Mouse (Mus musculus): Measurements from ENCODE around the gene Ptpra.

Ptpra gene

DNA sequence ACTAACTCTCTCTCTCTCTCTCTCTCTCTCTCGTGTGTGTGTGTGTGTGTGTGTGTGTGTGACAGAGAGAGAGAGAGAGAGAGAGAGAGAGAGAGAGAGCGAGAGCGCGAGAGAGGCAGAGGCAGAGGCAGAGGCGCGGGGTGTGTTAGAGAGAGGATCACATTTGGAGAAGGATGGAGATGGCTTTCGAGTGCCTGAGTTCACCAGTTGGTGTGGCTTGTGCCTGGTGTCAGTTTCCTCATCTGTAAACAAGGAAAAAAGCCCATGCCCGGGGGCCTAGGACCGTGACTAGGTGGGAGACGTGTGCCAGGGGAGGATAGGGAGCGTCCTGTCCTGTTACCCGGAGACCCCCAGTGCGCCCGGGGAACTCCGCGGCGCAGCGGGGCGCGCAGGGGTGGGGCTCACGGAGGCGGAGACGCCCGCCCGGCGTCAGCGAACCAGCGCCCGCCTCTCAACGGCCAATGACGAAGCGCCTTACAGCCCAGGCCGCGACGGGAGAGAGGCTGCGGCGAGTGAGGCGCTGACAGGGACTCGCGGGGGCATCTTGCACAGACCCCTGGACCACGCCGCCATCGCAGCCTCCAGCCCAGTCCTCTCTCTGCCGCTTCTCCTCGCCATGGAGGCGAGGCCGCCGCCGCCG, at the start of gene Ptpra:
Ptpra (plus strand) TSS at position 485 of the 640 bp plus-strand sequence.
- peak; percentile 95 to 96 for DNase-seq

DNA sequence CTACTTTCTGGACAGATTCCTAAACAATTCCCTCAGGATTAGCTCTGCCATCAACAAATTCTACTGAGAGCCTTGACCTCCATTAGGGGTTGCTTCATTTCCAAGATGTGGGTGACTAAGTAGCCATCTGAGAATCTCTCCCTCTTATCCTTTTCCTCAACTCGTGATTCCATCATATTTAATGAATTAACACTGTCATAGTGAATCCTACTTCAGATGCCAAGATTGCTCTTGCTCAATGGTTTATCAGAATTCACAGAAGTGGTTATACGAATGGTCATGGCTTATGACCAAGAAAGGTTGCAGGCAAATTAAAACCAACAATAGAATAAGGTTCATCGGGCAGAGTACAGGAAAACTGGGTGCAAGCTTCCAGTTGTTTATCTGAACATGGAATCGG, 48.2 kb upstream of the Ptpra start:
- DNase-seq: no peak

GRCm38 (mm10) chr2:130404939-130405338, 45.1 kb upstream of the Ptpra start, which contains the start of the genes Gm28372 and 1700020A23Rik:
TSS of gene Gm28372 (plus strand) at chr2:130405239.
TSS of gene 1700020A23Rik (plus strand) at chr2:130405259.
- no peak for DNase-seq

- DNase-seq: no peak
These were observed 43.9 kb upstream of the Ptpra start, which contains the start of gene Tmem239 for GRCm38 (mm10) chr2:130406178-130406577. TSS of gene Tmem239 (plus strand) at chr2:130406478.

DNA sequence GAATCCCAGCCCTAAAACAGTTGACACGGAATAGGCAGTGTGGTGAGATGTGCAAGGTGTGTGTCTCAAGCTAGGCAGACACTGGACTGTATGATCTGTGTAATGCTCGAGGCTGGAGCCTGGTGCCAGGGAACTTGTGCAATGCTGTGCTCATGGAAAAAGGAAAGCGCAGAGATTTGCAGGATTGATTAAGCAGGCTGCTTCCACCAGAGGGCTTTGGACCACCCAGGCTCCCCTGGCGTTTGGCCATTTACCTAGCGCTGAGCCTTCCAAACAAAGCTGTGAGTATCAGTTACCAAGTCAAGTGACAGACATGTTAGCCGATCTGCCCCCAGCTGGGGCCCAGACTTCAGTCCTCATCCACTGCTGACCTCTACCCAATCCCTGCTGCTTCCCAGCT, 41.9 kb upstream of the Ptpra start:
- DNase-seq: peak; percentile 50 to 66

DNA sequence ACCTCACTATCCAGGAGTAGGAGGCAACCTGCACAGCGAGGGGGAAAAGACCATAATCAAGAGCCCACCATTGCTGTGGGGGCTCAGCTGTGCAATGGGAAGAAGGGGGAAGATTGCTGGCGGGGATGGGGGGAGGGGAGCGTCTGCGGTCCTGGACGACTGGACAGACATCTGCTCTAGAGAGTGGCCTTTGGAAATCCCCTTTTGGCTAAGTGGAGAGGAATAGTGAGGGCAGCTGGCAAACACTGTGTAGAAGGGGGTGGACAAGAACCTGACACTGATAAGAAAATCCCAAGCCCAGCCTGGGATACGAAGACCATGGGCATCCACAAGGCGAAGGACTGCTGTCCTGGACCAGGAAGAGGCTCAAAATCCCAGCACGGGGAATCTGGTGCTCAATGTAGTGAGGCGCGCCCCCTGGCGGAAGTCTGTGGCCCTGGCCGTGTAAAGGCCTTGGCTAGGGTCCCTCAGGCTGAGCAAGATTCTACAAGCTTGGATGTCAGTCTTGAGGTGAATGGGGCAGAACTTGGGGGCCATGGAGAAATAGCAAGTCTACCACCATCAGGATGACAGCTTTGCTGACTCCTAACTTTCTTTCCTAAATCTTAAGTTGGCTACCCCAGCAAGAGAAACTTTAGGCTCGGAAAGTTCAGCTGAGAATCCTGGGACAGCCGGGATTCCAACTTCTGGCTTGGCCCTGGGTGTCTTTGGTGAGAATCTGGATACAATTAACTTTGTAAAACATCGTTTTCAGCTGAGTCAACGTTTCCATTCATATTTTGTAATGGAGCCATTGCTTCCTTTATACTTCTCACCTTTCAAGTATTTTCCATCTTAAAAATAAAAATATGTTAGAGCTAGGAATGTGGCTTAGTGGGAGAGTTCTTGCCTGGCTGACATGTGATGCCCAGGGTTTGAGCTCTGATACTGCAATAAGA, 38.3 kb upstream of the Ptpra start:
- peak; percentile 94 to 96 for DNase-seq

GRCm38 (mm10) chr2:130412775-130413174, 37.3 kb upstream of the Ptpra start:
- no peak for DNase-seq

DNA sequence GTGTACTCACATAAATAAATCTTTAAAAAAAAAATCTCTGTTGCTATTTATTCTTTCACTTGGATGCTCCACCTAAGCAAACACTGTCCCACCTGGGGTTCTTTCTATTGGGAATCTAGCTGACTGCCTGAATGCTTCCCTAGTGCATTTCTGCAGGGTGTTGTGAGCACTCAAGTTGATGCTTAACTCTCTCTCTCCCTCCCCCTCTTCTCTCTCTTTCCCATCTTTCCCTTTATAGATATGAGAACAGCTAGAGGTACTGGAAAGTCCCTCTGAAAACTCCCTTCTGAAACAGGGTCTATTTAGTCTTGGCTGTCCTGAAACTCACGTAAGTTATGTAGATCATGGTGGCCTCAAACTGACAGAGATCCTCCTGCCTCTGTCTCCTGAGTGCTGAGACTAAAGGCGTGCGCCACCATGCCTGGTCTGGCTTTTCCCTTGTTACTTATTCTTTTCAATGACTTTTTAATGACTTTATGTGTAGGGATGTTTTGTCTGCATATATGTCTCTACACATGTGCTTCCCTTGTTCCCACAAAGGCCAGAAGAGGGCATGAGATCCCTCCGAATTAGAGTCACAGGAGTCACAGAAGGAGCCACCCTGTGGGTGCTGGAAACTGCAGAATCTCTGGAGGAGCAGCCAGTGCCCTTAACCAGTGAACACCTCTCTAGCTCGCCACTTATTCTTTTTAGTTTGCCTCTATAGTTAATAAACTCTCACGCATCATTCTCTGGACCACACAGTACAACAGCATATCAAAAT, 35.8 kb upstream of the Ptpra start:
- DNase-seq: no peak

DNA sequence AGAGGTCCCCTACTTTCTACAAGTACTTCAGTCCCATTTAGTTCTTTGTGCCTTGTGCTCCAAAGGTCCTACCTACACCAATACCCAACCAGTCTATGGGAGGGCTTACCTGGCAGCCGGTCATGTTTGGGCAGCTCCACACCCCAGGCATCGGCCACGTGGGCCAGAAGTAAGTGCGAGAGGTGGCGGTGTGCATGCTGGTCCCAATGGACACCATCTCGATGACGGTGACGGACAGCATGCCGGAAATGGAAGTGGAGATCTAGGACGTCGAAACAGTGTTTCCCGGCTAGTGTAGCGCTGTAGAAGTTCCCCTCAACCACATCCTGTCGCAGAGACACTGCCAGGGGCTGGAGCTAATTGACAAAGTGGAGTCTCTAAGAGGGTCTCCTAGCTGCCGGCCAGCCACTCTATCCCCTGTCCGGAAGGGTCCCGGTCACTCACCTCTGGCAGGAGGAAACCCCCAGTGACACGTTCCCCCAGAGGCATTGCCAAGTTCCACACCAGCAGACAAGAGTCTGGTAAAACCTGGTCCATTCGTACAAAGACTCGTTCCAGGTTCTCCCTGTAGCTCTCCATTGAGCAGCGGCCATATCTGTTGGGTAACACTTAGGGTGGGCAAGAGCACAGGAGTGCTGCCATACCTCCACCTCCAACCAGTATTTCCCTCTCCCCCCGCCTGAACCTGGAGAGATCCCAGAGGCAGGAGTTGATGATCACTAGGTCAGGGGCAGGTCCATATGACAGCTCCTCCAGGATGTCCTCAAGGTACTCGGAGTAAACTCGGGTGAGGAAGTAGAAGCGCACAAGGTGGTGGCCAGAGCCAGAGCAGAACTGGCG, 28.1 kb upstream of the Ptpra start:
- DNase-seq: no peak

- DNase-seq: peak; percentile 94
These were observed 26.5 kb upstream of the Ptpra start for GRCm38 (mm10) chr2:130423397-130424125.

DNA sequence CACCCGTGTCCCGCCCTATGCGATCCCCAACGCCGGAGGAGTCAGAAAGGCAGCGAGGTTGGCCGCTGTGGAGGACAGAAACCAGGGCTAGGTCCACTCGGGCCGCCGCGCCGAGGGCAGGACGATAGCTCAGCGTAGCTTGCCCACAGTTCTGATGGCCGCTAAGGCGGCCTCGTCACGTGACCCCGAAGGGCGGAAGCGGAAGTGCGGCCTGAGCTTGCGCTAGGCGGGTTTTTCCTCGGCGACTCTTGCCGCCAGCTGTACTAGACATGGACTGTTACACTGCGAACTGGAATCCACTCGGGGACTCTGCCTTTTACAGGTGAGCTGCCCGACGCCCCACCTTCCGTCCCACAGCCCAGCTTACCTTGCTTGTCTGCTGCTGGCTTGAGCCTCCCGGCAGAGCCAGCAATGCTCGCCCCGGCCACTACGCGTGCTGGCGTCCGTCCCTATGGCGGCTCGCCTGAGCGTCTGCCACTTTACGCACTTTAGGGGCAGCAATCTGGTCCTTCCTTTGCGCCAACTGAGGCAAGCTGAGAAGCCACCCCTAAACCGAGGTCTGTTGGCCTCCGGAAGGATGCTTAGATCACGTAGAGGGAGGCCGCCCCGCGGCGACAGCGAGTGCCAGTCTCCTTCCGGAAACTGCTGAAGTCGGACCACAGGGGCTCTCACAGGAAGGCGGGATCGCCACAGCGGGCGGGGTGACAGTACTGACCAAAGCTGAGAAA, 25.8 kb upstream of the Ptpra start, which contains the start of the genes Vps16 and Pced1a:
Vps16 (plus strand) TSS at position 214 of the 728 bp plus-strand sequence.
Pced1a (minus strand) TSS at position 576 of the 728 bp plus-strand sequence.
- peak; percentile 96 to 97 for DNase-seq

GRCm38 (mm10) chr2:130425112-130425511, 25.0 kb upstream of the Ptpra start:
- peak; percentile 40 to 46 for DNase-seq

- DNase-seq: no peak
These were observed 20.2 kb upstream of the Ptpra start for GRCm38 (mm10) chr2:130429851-130430250.

DNA sequence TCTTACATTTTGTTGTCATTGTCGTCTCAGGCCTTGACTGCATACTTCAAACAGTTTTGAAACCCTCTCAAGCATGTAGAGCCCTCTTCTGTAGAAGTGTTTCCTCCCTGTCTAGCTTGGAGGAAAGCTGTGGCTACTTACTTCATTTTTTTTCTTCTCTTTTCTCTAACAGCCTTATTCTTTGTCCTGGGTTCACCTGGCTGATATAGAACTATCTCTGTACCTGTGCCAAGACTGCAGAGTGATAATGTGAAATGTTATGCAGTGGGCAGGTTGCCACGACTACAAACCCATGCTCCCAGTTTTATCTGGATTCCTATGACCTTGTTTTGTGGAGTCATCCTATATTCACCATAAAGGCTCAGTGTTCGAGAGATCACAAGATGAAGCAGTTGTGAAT, 19.6 kb upstream of the Ptpra start:
- DNase-seq: no peak

- DNase-seq: no peak
These were observed 17.9 kb upstream of the Ptpra start for GRCm38 (mm10) chr2:130432157-130432556.

- peak; percentile 75 to 84 for DNase-seq
These were observed 16.9 kb upstream of the Ptpra start for GRCm38 (mm10) chr2:130433152-130433551.

DNA sequence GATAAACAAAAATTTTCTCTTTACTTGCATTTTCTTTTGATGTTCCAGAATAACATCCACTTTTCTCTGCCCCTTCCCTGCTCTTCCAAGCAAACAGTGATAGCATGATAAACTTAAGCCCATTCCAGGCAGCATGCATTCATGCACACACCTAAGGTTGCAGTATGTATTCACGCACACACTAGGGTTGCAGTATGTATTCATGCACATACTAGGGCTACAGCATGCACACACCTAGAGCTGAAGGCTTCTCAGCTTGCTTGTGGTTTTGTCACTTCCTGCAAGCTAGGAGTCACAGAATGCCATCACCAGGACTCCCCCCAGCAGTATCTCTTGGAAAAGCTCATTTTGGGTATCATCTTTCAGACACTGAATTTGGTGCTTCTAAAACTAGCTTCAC, 13.3 kb upstream of the Ptpra start:
- DNase-seq: no peak

GRCm38 (mm10) chr2:130438861-130439260, 11.2 kb upstream of the Ptpra start:
- DNase-seq: peak; percentile 28 to 59

DNA sequence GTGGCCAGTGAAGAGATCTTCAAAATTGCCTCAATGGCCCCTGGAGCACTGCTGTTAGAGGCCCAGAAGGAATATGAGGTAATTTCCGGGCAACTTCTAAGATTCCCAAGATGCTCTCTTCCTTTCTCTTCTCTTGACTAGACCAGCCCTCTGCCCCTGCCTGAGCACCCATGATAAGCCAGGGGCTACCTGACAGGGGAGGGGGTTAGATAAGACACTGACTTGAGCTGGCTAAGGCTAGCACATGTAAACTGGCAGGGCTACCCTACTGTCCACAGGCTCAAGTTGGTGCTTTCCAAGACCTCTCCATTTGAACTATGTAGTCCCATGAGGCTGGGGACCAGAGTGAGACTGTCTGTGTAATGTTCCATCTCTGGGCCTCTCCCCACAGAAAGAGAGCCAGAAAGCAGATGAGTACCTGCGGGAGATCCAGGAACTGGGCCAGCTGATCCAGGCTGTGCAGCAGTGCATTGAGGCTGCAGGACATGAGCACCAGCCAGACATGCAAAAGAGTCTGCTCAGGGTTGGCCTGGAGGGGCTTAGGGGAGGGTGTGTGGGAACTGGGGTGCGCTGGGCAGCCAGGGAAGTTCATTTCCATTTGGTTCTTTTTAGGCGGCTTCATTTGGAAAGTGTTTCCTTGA, 10.1 kb upstream of the Ptpra start:
- DNase-seq: peak; percentile 62 to 78

- DNase-seq: no peak
These were observed 7.9 kb upstream of the Ptpra start for GRCm38 (mm10) chr2:130442162-130442561.

Data from cerebellum, postnatal 10 days (tissue).